Mouse (Mus musculus) stomach, postnatal 0 days (tissue): ENCODE data around the gene Tppp3.

ENCODE experiments used
- CTCF ChIP-seq: IDR thresholded peaks from 2 replicates; pipeline ENCODE4 v1.5.1; 2016; ENCODE audit warnings: antibody characterized with exemption, low read depth, mild to moderate bottlenecking, moderate library complexity
- EP300 ChIP-seq: optimal IDR thresholded peaks from 2 replicates; pipeline ENCODE3; 2016; ENCODE audit warnings: antibody characterized with exemption

DNA sequence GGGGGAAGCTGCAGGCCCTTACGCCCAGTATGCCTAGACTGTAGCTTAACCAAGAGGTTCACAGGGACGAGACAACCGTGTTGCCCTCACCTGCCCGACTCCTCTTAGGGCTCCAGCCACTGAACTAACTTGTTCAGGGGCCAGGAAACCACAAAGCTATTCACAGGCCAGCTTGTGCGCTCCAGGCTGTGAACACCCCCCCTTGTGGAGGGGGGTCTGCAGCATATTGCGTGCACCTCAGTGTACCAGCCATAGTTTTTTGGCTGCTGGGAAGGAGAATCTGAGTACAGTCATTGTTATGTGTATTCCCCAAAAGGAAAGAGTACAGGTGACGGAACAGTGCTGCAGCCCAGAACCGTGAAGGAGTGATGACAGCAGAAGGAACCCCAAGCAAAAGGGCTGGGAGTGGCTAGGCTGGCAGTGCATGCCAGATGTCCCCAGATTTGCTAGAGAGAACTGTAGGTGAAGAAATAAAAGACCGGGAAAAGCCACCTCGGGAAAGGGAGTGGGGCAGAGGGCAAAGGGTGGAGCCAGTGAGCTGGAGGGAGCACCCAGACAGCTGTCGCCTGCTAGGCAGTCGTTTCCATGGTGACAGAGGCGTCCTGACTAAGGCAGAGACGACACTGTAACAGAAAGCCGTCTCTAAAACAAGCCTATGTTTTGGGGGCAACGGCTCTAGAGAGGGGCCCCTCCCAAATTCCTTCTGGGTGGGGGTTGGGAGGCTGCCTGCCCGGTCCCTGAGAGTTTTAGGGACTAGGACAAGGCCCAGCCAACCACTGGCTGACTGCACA lies 2.7 kb upstream of the Tppp3 start:
- TF ChIP-seq CTCF (no peak), EP300 (no peak)
